Mouse (Mus musculus) cerebellum, adult 2 months (tissue): ENCODE results near the gene Herpud1.

Experiments
- CTCF ChIP-seq: fragments of 200-500 bp; IDR thresholded peaks from 2 replicates; pipeline ENCODE4 v1.5.1; 2011; ENCODE audit warnings: low read depth, mild to moderate bottlenecking, control low read depth, low read length, moderate library complexity, borderline replicate concordance; ENCODE audit not compliant: insufficient read depth
- POLR2A ChIP-seq: fragments of 200-500 bp; IDR thresholded peaks from 2 replicates; pipeline ENCODE4 v1.6.1; 2011; ENCODE audit warnings: low read length, control low read depth, borderline replicate concordance; ENCODE audit not compliant: insufficient read depth

DNA sequence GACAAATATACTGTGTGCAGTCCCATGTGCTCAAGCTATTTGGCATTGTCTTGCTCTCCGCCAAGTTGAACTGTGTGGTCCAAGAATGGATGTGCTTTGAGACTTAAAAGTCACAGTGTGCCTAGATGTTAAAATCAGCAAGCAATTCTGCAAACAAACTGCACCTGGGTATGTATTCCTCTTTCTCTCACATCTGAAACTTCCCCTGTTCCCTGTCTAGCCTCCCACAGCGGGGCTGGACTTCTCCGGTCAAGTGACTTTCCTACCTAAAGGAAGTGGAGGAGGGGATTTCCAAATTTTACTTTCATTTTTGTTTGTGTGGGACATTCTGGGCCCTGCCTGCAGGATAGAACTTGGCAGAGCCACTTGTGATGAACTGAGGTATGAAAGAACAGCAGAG, 56.9 kb downstream of the Herpud1 start:
- TF ChIP-seq CTCF (no peak), POLR2A (no peak)
